Mouse (Mus musculus) kidney, postnatal 0 days (tissue): ENCODE data around the gene Nans. TPM values are rescaled to one million over a fixed set of nuclear protein-coding genes. Genes with fewer than 3 reads are reported as not detected.
A peak's percentile ranks its signal among the peaks of the same experiment; 100 is the strongest.

ENCODE experiments used
- ATAC-seq: fragments of 200-750 bp; cut with Nextera tagmentation; replicated peaks from 2 replicates; pipeline ENCODE4 v1.8.0; 2017; ENCODE audit warnings: low read depth, moderate number of reproducible peaks, moderate TSS enrichment, moderate library complexity; ENCODE audit not compliant: low FRiP score
- DNase-seq: peaks from one replicate; pipeline ENCODE4 v3.0.0-alpha.2; 2016; ENCODE audit warnings: low spot score
- H3K27ac ChIP-seq: fragments of 300-500 bp; sonication (generic); 2 replicates; pipeline ENCODE4 v1.5.1; 2014; ENCODE audit warnings: mild to moderate bottlenecking
- H3K27me3 ChIP-seq: fragments of 300-500 bp; sonication (generic); 2 replicates; pipeline ENCODE4 v1.6.1; 2014; ENCODE audit warnings: low read length, mixed read lengths; ENCODE audit not compliant: insufficient read depth
- H3K36me3 ChIP-seq: fragments of 300-500 bp; sonication (generic); 2 replicates; pipeline ENCODE4 v1.6.1; 2014; ENCODE audit warnings: low read length, mixed read lengths; ENCODE audit not compliant: insufficient read depth
- H3K4me1 ChIP-seq: fragments of 300-500 bp; sonication (generic); replicated peaks from 2 replicates; pipeline ENCODE4 v1.6.1; 2014; ENCODE audit warnings: antibody characterized with exemption, low read length, mixed read lengths; ENCODE audit not compliant: insufficient read depth
- H3K4me2 ChIP-seq: fragments of 300-500 bp; sonication (generic); 2 replicates; pipeline ENCODE4 v1.6.1; 2014; ENCODE audit warnings: mild to moderate bottlenecking, low read length, moderate library complexity, mixed read lengths
- H3K4me3 ChIP-seq: fragments of 300-500 bp; sonication (generic); replicated peaks from 2 replicates; pipeline ENCODE4 v1.5.1; 2014; ENCODE audit warnings: low read depth, low read length
- H3K9ac ChIP-seq: fragments of 300-500 bp; sonication (generic); 2 replicates; pipeline ENCODE4 v1.6.1; 2014; ENCODE audit warnings: low read depth, low read length
- H3K9me3 ChIP-seq: fragments of 300-500 bp; sonication (generic); replicated peaks from 2 replicates; pipeline ENCODE4 v1.6.1; 2016; ENCODE audit warnings: low read length, inconsistent platforms, mixed read lengths
- CTCF ChIP-seq: IDR thresholded peaks from 2 replicates; pipeline ENCODE4 v1.5.1; 2016; ENCODE audit warnings: antibody characterized with exemption, low read depth, mild to moderate bottlenecking, moderate library complexity
- WGBS: fragments of 180-500 bp; shearing (Covaris S2); extraction: QIAGEN DNeasy Blood & Tissue Kit; methylation state at CpG from one replicate; pipeline ENCODE4 v1.1.7; 2014; 5-methylcytosine and 5-hydroxymethylcytosine counted together
- polyA plus RNA-seq: library from polyadenylated mRNA; unstranded; fragments of >200 nt; fragmentation: Nextera tagmentation; extraction: Ambion mirVana; gene quantifications from 2 replicates; pipeline ENCODE4 v1.2.1, GENCODE M21; 2015

Gene Nans
- polyA plus RNA-seq: 45.6 and 50.7 TPM in 2 replicates

DNA sequence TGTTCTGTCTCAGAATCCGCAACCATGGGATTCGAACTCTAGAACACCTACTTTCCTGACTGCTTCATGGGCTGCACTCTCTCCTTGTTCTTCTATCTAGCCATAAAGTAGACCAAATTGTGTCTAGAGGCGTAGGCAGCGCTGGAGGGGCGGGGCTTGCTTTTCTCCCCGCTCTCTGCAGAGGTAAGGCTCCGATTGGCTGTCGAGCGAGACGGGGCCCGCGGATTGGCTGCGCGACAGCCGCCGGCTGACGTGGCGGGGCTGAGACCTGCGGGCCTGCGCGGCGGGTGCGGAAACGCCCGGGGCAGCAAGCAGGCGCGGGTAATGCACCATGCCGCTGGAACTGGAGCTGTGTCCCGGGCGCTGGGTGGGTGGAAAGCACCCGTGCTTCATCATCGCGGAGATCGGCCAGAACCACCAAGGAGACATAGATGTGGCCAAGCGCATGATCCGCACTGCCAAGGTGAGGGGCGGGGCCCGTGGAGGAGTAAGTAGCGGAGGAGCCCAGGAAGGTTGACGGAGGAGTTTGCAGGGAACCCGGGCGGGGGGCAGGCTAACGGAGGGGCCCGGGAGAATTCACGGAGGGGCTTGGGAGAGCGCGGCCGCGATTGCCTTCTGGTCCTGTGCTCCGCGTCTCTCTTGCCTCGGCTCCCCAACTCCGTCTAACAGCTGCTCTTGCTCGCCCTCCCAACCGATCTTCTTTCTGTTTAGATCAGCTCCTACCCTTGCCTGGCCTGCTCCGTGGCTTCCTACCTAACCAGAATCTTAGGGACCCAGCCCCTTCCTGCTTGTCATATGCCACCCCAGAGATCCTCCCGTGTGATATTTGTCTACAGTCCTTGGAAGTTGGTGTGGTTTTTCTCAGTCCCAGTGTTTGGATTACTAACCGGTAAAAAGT is at the start of gene Nans:
TSS of gene Nans (plus strand) at position 221 of the 898 bp plus-strand sequence.
- Histone ChIP-seq H3K4me1 (0 out of 2 replicates have a peak, but pooled peaks cover 3% of the 10 kb centered on the region), H3K27me3 (no peaks in the 10 kb centered on the region), H3K4me2 (peak within 1 kb of the TSS; percentile 89), H3K9me3 (no peaks in the 10 kb centered on the region), H3K9ac (peak within 1 kb of the TSS; percentile 61), H3K4me3 (peak within 1 kb of the TSS; percentile 76), H3K36me3 (0 out of 2 replicates have a peak, but pooled peaks cover 10% of the 10 kb centered on the region), H3K27ac (peak within 1 kb of the TSS; percentile 38; the same call in 1 of the 2 replicates)
- under 1% methylated on average over 58 of the region's 58 CpGs for WGBS
- DNase-seq (peak; percentile 97), ATAC-seq (peak; percentile 98)
- no peak for TF ChIP-seq CTCF

DNA sequence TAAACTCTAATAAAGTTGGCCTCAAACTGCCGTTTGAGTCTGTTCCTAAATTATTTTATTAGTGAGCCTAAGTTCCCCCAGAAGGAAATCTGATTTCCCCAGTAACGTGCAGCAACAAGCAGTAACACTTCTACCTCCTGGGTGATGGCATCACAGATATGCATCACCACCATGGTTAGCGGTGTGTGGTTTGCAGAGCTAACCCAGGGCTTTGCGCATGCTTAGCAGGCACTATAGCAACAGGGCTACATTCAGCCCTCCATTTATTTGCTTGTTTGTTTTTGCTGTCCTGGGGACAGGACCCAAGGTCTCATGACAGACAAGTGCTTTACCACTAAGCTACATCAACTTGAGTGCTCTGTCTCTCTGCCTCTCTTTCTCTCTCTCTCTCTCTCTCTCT is 46.5 kb upstream of the Nans start:
- no peak overlapping the region for H3K9ac ChIP-seq
- ATAC-seq: no peak
- no peaks in the 10 kb centered on the region for H3K27me3 ChIP-seq
- no peak overlapping the region for H3K4me2 ChIP-seq
- no peak for DNase-seq
- no peaks in the 10 kb centered on the region for H3K36me3 ChIP-seq
- H3K4me1 ChIP-seq: no peaks in the 10 kb centered on the region
- H3K9me3 ChIP-seq: no peaks in the 10 kb centered on the region
- no peak overlapping the region for H3K27ac ChIP-seq
- H3K4me3 ChIP-seq: no peak overlapping the region
- 50% methylated on average over 4 of the region's 4 CpGs for WGBS
- TF ChIP-seq CTCF: no peak

DNA sequence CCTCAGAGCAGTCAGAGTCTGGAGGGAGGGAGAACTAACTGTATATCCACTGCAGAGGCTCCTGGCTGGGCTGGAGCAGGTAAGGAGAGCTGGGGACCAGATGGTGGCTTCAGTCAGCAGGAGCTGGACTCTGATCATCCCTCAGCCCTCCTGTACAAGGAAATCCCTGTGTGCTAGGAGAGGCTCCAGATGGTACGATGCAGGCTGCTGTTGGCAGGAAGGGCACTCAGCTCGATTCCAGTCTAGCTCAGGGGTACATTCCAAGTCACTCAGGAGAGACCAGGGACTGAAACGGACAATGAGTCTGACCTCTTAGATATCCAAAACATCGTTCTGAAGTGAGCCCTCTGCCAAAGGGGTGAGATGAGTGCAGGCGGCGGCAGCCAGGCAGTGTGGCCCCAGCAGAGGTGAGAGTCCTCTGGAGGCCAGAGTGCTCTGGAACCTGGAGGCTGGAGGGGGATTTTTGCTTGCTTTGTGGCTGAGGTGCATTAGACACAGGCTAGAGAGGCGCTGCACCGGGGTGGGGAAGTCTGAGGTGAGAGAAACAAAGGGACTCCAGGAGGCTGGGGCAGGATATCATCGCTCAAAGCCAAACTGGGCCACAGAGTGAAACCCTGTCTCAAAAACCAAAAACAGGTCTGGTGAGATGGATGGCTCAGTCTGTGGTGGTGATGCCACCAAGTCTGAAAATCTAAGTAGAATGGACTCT is 43.7 kb upstream of the Nans start:
- 32% methylated on average over 9 of the region's 9 CpGs for WGBS
- H3K36me3 ChIP-seq: no peaks in the 10 kb centered on the region
- no peak for ATAC-seq

DNA sequence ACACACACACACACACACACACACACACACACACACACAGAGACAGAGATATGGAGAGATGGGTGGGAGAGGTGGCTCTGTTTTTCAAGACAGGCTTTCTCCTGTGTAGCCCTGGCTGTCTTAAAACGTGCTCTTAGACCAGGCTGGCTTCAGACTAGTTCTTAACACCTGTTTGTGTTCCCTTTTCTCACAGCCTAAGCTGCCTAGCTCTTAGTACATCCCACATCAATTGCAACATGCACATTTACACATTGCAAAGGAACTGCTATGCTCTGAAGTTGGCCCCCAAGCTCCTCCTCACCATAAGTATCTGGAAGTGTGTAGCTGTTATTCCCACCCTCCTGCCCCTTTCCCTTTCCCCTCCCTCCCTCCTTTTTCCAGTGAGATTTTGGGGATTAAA is 41.6 kb upstream of the Nans start:
- no peaks in the 10 kb centered on the region for H3K36me3 ChIP-seq
- no peaks in the 10 kb centered on the region for H3K9me3 ChIP-seq
- no peak for ATAC-seq
- no peak overlapping the region for H3K27ac ChIP-seq
- H3K4me1 ChIP-seq: peaks cover 9% of the 10 kb centered on the region; the same call in 1 of the 2 replicates
- no peak overlapping the region for H3K4me3 ChIP-seq
- H3K4me2 ChIP-seq: no peak overlapping the region
- 48% methylated on average over 1 of the region's 1 CpGs for WGBS
- H3K9ac ChIP-seq: no peak overlapping the region
- H3K27me3 ChIP-seq: no peaks in the 10 kb centered on the region
- no peak for DNase-seq
- TF ChIP-seq CTCF: no peak

More for the DNA sequence above, 43.7 kb upstream of the Nans start:
- 0 out of 2 replicates have a peak, but pooled peaks cover 5% of the 10 kb centered on the region for H3K4me1 ChIP-seq
- H3K9me3 ChIP-seq: no peaks in the 10 kb centered on the region
- no peak overlapping the region for H3K9ac ChIP-seq
- no peak overlapping the region for H3K4me2 ChIP-seq
- peak; percentile 18 for DNase-seq
- H3K27me3 ChIP-seq: no peaks in the 10 kb centered on the region
- TF ChIP-seq CTCF: no peak
- no peak overlapping the region for H3K27ac ChIP-seq
- no peak overlapping the region for H3K4me3 ChIP-seq

DNA sequence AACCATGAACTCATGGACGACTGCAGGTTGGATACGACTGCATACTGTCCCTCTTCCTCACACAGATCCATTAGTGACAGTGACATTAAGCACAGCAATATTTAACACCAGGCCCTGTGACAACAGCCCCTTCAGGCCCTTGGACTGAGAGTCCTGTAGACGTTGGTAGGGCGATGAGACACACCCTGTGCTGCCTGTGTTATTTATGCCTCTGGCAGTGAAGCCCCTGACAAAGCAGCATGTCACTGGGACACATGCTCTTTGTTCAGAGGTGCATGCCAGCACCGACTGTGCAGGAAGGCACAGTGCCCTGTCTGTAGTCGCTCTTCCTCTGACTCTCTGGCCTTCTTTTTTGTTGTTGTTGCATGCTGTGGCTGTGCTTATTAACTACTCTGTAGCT is 40.2 kb upstream of the Nans start:
- ATAC-seq (no peak), DNase-seq (no peak)
- no peak overlapping the region for H3K4me2 ChIP-seq
- H3K9ac ChIP-seq: no peak overlapping the region
- no peak overlapping the region for H3K4me3 ChIP-seq
- no peaks in the 10 kb centered on the region for H3K9me3 ChIP-seq
- no peak for TF ChIP-seq CTCF
- H3K27me3 ChIP-seq: no peaks in the 10 kb centered on the region
- no peaks in the 10 kb centered on the region for H3K36me3 ChIP-seq
- 66% methylated on average over 6 of the region's 6 CpGs for WGBS
- no peak overlapping the region for H3K27ac ChIP-seq
- H3K4me1 ChIP-seq: peaks cover 20% of the 10 kb centered on the region

DNA sequence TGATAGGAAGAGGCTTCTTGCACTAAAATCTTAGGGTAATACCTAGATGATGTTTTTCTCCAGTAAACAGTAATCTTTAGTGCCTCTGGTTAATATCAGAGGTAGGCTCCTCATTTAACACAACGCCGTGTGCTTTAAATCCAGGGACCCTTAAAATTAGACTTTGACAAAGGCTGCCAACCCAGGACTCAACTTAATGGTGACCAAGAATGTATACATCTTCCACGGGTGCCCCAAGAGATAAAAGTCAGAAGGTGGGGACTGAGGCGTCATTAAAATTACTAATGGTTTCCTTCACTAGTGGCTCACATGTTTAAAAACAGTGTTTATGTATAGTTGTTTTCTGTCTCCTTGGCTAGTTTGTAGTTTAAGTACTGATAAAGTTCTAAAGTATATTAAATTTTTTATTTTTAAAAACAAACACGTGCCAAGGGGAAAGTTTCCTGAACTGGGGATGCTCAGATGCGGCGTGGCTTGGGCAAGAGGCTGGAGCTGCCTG is 39.0 kb upstream of the Nans start:
- 34% methylated on average over 7 of the region's 7 CpGs for WGBS
- Histone ChIP-seq H3K9me3 (no peaks in the 10 kb centered on the region), H3K36me3 (no peaks in the 10 kb centered on the region), H3K4me2 (peak overlapping the region; percentile 81), H3K4me3 (peak overlapping the region; percentile 92), H3K4me1 (peaks cover 24% of the 10 kb centered on the region), H3K27me3 (no peaks in the 10 kb centered on the region), H3K9ac (peak overlapping the region; percentile 92), H3K27ac (peak overlapping the region; percentile 97)
- DNase-seq: no peak
- TF ChIP-seq CTCF: no peak
- ATAC-seq: no peak
